Mouse (Mus musculus): ENCODE results near the gene Acvr1. TPM values are rescaled to one million over a fixed set of nuclear protein-coding genes. Genes with fewer than 3 reads are reported as not detected.

Acvr1 gene
- polyA plus RNA-seq, 1 experiment = 18.7 TPM

DNA sequence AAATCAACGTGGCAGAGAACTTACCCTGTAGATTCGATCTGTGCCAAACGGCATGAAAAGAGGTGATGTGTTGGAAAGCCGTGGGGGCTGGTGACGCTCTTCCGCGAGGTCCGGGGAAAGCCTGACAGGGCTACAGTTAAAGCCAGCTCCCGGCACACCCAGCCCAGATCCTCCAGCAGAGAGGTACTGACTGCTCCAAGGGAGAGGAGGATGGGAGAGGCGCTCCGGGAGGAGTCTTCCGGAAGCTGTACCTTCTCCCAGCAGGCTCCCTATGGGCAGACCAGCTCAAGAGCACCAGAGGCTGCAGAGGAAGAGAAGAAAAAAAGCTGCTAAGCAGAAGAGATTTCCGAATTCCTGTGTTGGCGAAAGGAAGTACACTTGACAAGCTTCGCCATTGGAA lies 51.0 kb downstream of the Acvr1 start:
- DNase-seq = no peak
- H3K4me1 ChIP-seq (ENCODE audit: control insufficient read depth, insufficient read depth, low read length) = peaks cover 6% of the 10 kb centered on the region
- H3K4me3 ChIP-seq (replicated peaks; ENCODE audit: insufficient read depth, low read depth, low read length) = no peak overlapping the region
- 25% methylated on average over 15 of the region's 15 CpGs for WGBS
- H3K27me3 ChIP-seq (ENCODE audit: control insufficient read depth, insufficient read depth, low read length) = no peaks in the 10 kb centered on the region
- H3K27ac ChIP-seq (ENCODE audit: insufficient read depth, low read length) = no peak overlapping the region
- TF ChIP-seq POLR2A (IDR thresholded peaks at IDR 0.05; ENCODE audit: borderline replicate concordance, insufficient read depth, low read length) = no peak
- no peak for TF ChIP-seq CTCF (IDR thresholded peaks at IDR 0.05; ENCODE audit: borderline replicate concordance, insufficient read depth, low read depth, low read length)

DNA sequence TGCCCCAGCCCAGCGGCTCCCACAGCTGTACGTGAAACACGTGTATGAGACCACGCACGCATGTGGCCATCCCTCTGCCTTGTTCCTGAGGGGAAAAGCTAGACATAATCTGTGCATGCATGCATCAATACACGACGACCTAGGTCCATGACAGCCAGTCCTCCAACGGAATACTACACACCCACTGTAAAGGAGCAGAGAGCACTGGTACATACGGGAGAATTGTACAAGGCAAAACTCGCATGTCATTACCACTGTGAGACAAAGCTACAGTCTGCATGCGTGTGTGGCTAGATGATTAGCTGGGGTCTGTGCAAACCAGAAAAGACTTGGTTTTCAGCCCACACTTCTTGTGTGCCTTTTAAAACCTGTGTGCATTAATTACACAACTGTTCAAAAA lies 52.5 kb downstream of the Acvr1 start:
- no peak overlapping the region for H3K27ac ChIP-seq (ENCODE audit: insufficient read depth, low read length)
- no peaks in the 10 kb centered on the region for H3K27me3 ChIP-seq (ENCODE audit: control insufficient read depth, insufficient read depth, low read length)
- H3K4me3 ChIP-seq (replicated peaks; ENCODE audit: insufficient read depth, low read depth, low read length) = no peak overlapping the region
- H3K4me1 ChIP-seq (ENCODE audit: control insufficient read depth, insufficient read depth, low read length) = peaks cover 6% of the 10 kb centered on the region
- DNase-seq = no peak
- WGBS = 96% methylated on average over 11 of the region's 11 CpGs
- no peak for TF ChIP-seq POLR2A (IDR thresholded peaks at IDR 0.05; ENCODE audit: borderline replicate concordance, insufficient read depth, low read length)
- TF ChIP-seq CTCF (IDR thresholded peaks at IDR 0.05; ENCODE audit: borderline replicate concordance, insufficient read depth, low read depth, low read length) = no peak

DNA sequence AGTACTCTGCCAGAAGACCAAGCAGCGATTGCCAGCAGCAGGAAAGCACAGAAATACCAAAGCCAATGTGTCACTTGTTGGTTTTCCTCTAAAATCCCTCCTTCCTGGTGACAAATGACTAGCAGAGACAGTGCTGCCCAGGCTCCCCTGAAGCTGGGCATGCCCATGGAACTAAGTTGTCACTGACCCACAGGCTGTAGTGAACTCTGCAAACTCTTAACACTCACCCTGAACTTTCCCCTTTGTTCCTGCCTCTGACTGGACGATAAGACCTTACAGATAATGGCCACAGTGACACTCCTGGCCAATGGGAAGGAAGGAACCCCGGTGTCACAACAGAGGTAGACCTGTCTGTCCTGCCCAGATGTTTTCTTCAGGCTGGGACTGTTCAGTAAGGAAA lies 53.7 kb downstream of the Acvr1 start:
- DNase-seq = no peak
- Histone ChIP-seq H3K27me3 (ENCODE audit: control insufficient read depth, insufficient read depth, low read length) (no peaks in the 10 kb centered on the region), H3K4me1 (ENCODE audit: control insufficient read depth, insufficient read depth, low read length) (peaks cover 6% of the 10 kb centered on the region), H3K27ac (ENCODE audit: insufficient read depth, low read length) (no peak overlapping the region), H3K4me3 (replicated peaks; ENCODE audit: insufficient read depth, low read depth, low read length) (no peak overlapping the region)
- 79% methylated on average over 3 of the region's 3 CpGs for WGBS
- TF ChIP-seq CTCF (IDR thresholded peaks at IDR 0.05; ENCODE audit: borderline replicate concordance, insufficient read depth, low read depth, low read length) (no peak), POLR2A (IDR thresholded peaks at IDR 0.05; ENCODE audit: borderline replicate concordance, insufficient read depth, low read length) (no peak)

DNA sequence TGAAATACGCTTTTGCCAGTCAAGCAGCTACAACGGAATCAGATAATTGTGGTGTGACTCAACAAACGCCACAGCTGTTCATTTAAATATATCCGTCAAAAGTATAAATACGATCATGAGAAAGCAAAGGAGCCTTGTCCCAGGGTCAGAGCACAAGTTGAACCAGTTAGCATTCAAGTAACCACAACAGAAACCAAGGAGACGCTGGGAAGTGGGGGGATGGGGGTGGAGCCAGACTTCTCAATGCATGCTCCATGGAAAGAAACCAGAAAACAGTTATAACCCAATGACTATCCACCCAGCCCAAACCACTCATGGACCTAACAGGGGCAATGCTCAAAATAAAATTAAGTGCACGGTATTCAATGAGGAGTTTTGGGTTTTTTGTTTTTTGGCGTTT lies 56.8 kb downstream of the Acvr1 start:
- no peak overlapping the region for H3K27ac ChIP-seq (ENCODE audit: insufficient read depth, low read length)
- TF ChIP-seq CTCF (IDR thresholded peaks at IDR 0.05; ENCODE audit: borderline replicate concordance, insufficient read depth, low read depth, low read length) (no peak), POLR2A (IDR thresholded peaks at IDR 0.05; ENCODE audit: borderline replicate concordance, insufficient read depth, low read length) (no peak)
- DNase-seq = no peak
- H3K4me3 ChIP-seq (replicated peaks; ENCODE audit: insufficient read depth, low read depth, low read length) = no peak overlapping the region
- H3K27me3 ChIP-seq (ENCODE audit: control insufficient read depth, insufficient read depth, low read length) = no peaks in the 10 kb centered on the region
- no peaks in the 10 kb centered on the region for H3K4me1 ChIP-seq (ENCODE audit: control insufficient read depth, insufficient read depth, low read length)
- 91% methylated on average over 8 of the region's 8 CpGs for WGBS

DNA sequence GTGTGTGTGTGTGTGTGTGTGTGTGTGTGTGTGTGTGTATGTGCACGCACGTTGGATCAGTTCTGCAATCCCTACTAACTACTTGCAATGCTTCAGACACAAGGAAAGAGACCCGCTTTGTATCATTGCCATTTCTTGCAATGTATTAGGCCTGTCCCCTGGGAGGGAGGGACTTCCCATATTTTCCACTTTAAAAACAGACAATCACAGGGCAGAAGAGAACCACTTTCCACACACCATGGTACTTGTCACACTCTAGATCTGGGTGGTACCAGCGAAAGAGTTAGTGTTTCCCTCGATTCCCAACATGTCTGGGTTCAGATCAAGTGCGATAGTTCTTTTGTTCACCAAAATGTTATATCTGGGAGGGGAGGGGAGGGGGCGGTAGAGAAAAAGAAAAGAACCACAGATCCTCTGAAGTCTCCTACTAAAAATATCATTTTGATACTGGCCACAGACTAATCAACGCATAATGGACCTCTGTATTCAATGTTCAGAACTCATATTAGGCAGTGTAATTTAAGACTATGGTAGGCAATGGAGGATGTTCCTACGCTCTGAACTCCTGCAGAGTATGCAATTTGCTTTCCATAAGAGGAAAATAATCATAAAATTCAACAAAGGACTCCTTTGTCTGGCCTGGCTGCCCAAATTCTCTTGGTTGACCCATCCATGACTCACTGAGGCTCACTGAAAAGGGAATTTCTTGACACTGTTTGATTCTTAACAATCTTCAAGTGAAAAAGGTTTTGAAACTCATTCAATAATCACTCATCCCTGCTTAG lies 61.5 kb downstream of the Acvr1 start:
- Histone ChIP-seq H3K27ac (ENCODE audit: insufficient read depth, low read length) (no peak overlapping the region), H3K27me3 (ENCODE audit: control insufficient read depth, insufficient read depth, low read length) (no peaks in the 10 kb centered on the region), H3K4me3 (replicated peaks; ENCODE audit: insufficient read depth, low read depth, low read length) (no peak overlapping the region), H3K4me1 (ENCODE audit: control insufficient read depth, insufficient read depth, low read length) (no peaks in the 10 kb centered on the region)
- TF ChIP-seq CTCF (IDR thresholded peaks at IDR 0.05; ENCODE audit: borderline replicate concordance, insufficient read depth, low read depth, low read length) (no peak), POLR2A (IDR thresholded peaks at IDR 0.05; ENCODE audit: borderline replicate concordance, insufficient read depth, low read length) (no peak)
- WGBS = 85% methylated on average over 9 of the region's 9 CpGs
- DNase-seq = no peak

DNA sequence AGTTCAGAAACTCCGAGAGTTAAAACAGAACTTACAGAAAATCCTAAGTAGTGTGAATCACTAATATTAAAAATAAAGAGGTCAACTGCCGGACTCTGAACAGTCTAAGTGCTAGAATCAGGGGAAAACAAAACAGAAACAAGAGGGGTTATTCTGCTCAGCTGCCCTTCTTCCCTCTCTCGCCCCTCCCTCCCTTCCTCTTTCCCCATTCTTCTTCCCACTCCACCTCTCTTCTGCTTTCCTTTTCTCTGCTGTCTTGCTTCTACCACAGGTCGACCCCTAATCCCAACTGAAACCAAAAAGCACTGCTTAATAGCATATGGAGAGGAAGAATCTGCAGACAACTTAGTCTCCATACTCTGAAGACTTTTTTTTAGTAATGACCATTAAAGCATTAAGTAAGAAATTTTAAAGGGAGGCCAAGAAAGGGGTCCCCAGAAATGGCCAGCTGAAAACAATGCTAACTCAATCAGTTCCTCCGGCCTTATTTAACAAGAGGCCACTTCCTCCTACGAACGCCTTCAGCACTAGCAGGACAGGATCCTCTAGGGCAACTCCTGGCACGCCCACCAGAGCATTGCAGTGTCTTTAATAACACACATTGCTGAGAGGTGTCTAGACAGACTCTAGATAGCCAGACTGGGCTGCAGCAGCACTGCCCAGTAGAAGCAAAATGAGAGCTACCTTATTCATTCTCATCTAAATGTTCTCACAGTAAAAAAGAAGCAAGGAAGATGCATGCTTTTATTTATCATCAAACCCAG lies 70.1 kb downstream of the Acvr1 start:
- WGBS = 87% methylated on average over 8 of the region's 8 CpGs
- no peaks in the 10 kb centered on the region for H3K4me1 ChIP-seq (ENCODE audit: control insufficient read depth, insufficient read depth, low read length)
- H3K27me3 ChIP-seq (ENCODE audit: control insufficient read depth, insufficient read depth, low read length) = no peaks in the 10 kb centered on the region
- no peak overlapping the region for H3K27ac ChIP-seq (ENCODE audit: insufficient read depth, low read length)
- no peak for TF ChIP-seq CTCF (IDR thresholded peaks at IDR 0.05; ENCODE audit: borderline replicate concordance, insufficient read depth, low read depth, low read length)
- no peak for TF ChIP-seq POLR2A (IDR thresholded peaks at IDR 0.05; ENCODE audit: borderline replicate concordance, insufficient read depth, low read length)
- no peak for DNase-seq
- no peak overlapping the region for H3K4me3 ChIP-seq (replicated peaks; ENCODE audit: insufficient read depth, low read depth, low read length)

DNA sequence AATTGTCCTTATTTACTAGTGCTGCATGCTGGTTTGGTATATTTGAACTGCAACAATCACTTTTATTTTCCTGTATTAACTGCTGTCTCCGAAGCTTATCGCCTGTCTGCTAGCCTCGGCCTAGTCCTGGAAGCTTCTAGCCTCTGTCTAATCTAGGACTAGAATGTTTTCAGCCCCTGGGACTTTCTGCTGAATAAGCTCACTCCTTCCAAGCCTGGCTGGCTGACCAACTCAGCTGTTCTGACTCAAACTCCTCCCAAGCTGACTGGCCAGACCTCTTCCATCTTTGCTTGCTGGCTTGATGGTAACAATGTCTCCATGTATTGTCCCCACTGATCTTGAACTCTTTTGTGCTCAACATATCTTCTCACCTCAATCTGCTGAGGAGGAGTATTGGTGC lies 71.7 kb downstream of the Acvr1 start:
- Histone ChIP-seq H3K27me3 (ENCODE audit: control insufficient read depth, insufficient read depth, low read length) (no peaks in the 10 kb centered on the region), H3K4me1 (ENCODE audit: control insufficient read depth, insufficient read depth, low read length) (no peaks in the 10 kb centered on the region), H3K4me3 (replicated peaks; ENCODE audit: insufficient read depth, low read depth, low read length) (no peak overlapping the region), H3K27ac (ENCODE audit: insufficient read depth, low read length) (no peak overlapping the region)
- WGBS = 83% methylated on average over 3 of the region's 3 CpGs
- TF ChIP-seq CTCF (IDR thresholded peaks at IDR 0.05; ENCODE audit: borderline replicate concordance, insufficient read depth, low read depth, low read length) (no peak), POLR2A (IDR thresholded peaks at IDR 0.05; ENCODE audit: borderline replicate concordance, insufficient read depth, low read length) (no peak)
- no peak for DNase-seq
